Mouse (Mus musculus): Measurements from ENCODE around the gene Adamts7.

Gene Adamts7

DNA sequence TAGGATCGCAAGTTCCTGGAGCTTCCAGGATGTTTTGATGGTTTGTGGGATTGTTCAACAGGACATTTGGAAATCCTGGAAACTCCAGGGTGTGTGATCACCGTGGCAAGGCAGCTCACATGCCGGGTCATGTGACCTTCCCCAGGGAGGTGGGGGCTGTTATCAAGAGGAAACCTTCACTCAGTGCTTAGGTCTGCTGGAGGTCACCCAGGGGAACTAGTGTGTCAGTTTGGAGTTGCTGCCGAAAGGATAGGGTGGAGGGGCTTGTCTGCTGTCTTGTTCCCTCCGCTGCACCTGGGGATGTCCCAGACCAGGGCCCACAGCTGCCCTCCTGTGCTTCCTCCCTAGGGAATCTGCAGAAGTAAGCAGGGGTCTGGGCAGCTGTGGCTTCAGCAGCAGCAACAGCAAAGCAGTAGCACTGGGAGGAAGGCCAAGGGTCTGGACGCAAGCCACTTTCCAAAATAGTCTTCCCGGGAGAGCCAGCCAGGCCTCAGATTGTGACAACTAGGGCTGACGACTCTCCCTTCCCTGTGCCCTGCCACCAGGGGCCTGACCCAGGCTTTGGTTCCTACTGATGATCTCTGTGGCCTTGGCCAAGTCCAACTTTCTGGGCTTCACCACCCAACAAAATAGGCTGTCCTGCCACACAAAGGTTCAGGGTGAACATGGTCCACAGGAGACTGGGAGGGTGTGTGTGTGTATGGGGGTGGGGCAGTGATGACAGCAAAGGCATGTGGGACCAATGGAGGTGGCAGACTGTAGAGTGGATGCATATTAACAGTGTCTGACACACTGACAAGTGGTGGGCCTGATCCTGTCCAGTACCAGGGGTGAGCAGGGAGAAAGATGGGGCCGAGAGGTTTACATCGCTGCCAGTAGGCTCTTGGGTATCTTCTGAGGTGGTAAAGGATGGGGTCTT is 35.9 kb downstream of the Adamts7 start:
- peak; percentile 69 to 75 for DNase-seq

DNA sequence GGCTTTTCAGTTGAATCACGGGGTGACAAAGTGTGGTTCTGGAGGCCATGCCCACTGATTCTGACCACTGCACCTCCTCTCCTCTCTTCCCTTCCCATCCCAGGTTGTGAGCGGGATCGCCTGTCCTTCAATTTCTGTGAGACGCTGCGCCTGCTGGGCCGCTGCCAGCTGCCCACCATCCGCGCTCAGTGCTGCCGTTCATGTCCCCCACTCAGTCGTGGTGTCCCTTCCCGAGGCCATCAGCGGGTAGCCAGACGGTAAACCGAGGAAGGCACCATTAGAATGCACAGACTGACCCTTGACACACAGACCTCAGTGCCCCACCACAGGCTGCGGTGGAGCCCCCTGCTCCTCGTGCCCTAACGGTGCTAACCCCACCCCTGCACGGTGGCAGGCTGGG is 36.7 kb downstream of the Adamts7 start:
- no peak for DNase-seq

DNA sequence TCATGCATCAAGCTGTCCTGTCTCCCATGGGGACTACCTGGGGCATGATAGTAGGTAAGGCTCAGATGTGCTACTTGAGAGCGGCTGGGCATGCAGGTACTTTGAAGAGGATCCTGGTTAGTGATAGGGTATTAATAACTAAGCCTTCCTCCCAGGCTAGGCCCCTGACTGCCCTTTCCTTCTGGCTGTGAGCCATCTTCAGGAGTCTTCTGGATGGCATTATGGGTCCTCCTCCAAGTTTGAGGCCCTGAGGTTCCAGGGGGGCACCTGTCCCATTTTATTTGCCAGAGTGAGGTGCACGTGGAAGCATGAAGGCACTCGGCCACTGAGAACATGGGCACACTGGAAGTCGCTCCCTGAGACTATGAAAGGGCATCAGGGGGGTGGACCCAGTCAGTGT is 37.6 kb downstream of the Adamts7 start:
- no peak for DNase-seq

DNA sequence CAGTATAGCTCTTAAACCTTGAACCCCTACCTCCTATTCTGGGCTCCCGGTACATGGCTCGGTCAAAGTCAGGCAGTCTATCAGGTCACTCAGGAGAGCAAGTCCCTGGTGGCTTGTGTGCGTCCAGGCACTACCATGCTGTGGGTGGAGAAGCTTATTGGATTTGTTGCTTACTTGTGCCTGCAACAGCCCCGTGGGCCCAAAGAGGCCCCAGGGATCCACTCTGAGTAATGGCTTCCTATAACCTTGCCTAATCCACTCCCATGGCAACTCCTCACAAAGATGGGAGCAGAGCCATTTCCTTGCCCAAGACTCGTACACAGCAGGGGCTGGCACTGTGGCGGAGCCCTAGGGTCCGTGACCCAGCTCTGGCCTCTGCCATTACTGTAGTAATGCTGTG is 38.2 kb downstream of the Adamts7 start:
- DNase-seq, result no peak

DNA sequence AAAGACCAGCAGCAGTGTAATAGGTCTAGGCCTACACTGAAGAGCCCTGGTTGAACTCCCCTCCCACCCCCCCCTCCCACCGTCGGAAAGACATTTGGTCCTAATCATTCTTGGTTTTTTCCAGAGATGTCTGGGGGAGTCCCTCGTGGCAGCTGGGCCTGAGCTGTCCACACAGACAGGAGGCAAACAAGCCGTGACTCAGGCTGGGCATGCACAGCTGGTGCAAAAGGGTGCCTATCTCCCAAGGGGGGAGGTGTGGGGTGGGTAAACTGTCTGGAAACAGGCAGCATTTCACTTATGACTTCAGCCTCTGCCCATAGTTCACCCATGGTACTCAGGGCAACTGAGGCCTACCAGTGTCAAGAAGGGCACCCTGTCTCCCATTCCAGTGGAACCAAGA is 38.7 kb downstream of the Adamts7 start:
- peak in 1 of 2 experiments; percentile 39 for DNase-seq

DNA sequence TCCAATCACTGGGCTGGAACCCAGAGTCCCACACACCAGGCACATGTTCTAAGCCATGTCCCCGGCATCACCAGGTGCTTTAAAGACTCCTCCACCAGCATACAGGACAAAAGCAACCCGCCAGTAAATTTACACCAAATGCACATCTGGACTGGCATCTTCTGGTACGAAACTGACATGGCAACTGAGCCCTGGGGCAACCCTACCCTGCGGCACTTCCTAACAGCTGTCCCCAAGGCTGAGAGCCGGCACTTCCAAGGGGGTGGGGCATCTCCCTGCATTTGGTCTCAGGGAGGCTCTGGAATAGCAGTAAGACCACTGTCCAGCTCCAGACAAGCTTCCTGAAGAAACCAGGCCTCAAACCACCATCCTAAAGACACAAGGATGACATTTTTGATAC is 40.4 kb downstream of the Adamts7 start:
- DNase-seq, result no peak

DNA sequence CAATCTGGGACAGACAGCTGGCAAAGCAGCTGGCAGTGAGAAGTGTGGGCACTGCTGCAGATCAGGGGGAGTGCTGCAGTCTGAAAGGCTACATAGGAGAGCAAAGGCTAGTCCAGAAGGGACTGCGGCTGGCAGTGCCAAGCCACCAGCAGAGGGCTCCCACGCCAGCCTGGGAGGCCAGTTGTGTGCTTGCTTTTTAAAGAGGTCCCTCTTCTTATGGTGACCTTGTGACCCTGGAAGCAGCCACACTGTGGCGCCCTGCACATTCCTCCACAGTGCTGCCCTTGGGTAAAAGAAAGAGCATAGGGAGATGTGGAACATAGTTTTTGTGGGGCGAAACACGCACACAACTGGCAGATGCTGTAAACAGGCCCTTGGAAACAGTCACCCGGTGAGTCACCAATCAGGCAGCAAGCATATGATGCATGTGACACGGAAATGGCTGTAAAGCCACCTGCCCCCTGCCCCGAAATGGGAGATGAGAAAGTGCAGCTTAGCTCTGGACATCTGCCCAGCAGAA is 41.6 kb downstream of the Adamts7 start:
- DNase-seq, result peak; percentile 30 to 38

DNA sequence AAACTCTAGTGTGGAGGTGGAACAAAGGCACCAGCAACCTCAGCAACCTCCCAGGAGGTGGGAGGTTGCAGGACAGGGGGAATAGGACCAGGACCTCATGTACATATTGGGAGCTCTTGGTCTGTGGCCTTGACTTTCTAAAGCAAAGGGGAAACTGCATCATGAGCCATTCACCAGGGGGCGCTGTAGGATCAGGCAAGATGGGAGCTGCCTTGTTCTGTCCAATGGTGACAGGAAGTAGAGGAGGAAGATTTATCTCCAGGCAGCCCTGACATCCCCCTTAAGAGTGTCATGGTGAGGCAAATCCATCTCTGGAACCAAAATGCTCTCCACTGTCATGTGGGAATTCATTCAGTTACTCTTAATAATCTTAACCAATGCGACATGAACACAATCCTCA is 43.6 kb downstream of the Adamts7 start:
- DNase-seq, result peak; percentile 92 to 93

DNA sequence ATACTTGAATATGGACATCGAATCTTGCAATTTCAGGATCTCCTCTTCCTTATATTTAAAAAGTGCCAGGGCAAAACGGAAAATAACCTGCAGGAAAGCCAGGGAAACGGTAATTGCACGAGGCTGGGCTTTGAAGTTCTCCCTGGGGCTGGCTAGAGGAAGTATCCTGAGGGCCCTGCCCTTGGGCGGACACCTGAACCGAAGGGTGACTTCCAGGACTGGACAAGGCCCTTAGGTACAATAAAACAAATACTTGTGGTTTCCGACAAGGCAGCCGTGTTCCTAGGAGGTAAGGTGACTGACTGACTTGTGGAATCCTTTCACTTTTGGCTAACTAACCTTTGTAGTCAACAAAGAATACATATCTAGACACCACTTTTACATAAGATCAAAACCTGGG is 44.9 kb downstream of the Adamts7 start:
- DNase-seq, result no peak

DNA sequence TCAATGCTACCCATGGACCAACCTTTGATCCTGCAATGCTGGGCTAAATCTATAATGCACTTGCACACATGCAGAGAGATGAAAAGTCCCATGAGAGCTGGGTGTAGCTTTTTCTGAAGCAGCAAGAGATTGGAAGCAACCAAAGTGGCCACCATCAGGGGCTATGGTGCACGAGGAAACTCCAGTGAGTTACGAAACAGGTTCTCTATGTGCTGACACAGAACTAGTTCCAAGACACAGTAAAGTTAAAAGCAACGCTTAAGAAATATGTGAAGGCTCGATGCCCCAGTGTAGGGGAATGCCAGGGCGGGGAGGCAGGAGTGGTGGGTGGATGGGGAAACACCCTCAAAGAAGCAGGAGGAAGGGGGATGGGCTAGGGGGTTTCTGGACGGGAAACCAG is 45.8 kb downstream of the Adamts7 start:
- no peak for DNase-seq

DNA sequence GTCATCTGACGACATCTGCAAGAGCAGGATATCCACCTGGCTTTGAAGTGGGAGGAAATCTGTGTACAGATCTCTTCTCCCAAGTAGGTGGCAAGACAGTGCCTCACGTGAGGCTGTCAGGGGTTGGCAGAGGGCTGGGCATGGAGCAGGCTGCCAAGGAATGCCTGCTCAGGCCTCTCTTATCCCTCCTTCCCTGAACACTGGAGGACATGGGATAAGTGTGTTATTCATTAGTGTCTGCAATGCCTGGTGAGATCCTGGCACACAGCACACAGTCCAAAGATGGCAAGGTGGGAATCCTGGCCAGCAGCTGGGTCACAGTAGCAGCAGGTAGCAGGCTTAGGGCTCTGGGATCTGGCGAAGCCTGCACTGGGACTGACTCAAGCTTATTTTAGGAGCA is 50.3 kb downstream of the Adamts7 start:
- no peak for DNase-seq

DNA sequence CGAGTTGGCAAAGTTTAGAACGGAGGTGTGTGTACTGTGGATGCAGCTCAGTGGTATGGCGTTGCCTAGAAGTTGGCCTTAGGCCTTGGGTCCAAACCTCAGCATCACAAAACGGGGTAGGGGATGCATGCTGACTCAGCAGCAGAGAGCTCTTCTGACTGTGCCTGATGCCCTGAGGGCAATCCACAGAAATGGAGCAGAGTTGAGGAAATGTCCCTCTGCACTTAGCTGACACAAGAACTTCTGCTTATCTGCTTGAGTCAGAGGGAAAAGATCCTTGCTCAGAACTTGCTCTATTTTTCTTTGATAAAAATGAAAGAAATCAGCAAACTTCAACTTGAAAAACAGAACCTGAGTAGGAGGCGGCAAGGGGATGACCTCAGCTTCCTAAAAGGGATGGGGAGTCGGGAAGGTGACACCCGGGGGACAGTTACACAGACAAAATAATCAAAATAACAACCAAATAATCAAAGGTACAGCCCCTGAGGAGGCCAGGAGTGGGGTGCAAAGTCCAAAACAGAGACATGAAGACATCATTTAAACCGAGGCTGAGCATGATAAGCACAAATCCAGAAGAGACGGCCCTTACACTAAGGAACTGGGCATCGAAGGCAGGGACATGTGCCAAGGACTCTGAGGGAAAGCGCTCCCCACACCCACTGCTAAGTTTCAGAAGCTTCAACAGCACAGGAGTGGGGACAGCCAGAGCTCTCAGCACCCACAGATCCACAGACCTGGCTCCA is 53.6 kb downstream of the Adamts7 start:
- no peak for DNase-seq

DNA sequence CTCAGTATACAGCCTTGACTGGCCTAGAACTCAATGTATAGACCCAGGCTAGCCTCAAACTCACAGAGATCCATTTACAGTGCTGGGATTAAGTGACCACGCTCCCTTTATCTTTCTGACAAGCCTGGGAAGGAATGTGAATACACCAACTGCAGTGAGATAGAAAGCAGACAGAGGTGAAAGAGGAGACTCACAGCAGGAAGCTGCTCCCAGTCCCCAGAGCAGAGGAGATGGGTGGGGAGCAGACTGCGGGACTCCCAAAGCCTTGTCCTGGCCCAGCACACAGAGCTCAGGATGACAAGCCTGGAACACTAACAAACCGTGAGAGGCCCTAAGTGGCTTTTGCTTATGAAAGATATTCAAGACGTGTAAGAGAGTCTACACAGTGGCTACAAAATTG is 54.6 kb downstream of the Adamts7 start:
- DNase-seq, result no peak

DNA sequence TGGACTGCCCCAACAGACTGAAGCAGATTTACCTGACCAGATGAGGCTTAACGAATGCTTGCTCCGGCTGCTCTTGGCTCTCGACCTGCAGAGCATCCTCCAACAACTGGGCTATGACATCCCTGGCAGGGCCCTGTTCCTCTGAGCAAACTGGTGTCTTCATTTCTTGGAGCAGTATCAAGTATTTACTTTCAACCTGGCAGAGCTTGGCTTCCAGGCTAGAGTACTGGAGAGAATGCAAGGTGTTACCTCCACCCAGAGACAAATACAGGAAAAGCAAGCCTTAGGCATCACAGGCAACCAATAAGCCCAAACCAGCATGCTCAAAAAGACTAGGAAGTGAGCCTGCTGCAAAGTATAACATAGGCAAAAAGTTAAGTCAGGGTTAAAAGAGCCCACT is 59.4 kb downstream of the Adamts7 start:
- DNase-seq, result no peak

DNA sequence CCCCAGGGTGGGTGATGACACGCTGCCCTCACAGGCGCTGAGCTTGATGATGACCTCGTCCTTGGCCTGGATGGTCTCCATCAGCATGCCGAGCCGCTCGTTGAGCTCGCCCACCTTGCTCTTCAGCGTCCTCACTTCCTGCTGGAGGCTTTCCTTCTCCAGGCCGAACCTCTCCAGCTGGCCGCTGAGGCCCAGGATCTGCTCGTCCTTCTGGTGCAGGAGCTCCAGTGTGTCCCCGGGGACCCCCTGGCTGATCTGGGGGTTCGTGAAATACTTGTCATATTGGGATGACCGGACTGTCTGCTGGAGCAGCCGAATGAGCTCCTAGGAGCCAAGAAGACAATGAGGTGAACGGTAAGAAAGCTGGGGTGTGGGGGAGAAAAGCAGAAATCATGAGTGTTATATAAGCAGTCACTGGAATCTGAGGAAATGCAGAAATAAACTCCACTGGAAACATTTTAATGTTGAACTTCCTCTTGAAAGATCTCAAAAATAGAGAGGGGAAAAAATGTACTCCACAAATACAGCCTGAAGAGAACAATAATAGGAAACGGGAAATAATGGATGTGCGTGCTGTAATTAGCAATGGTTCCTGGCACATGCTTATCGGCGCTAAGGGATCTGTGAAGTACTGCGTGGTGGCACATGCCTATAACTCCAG is 63.3 kb downstream of the Adamts7 start:
- DNase-seq, result peak in 1 of 2 experiments; percentile 33

DNA sequence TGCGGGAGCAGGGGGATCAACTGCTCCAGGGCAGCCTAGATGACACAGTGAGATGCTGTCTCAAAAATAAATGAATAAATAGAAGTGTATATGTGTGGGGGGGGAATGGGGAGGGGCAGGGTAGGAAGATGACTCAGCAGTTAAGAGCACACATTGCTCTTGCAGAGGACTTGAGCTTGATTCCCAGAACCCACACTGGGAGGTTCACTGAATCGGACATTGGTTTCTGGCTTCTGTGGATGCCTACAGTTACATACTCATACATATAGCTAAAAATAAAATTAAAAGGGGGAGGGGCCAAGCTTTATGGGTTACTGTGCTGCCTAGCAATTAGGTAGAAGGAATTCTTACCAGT is 63.9 kb downstream of the Adamts7 start:
- no peak for DNase-seq

DNA sequence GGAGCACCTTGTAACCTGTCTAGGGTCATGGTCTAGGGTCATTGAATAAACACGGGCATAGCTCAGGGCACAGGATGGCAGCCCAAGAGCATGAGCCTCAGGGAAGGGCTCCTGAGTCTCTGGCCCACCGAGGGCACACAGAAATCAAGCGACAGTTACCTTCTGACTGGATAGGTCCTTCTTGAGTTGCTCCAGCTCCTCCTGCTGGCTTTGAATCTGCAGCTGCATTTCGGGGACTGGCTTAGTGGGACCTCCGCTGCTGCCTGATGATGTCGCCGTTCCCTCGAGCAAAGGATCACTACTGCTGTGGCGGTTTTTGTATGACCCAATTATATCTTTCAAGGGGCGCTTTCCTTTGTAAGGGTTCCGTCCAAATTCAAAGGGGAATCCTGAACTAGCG is 64.3 kb downstream of the Adamts7 start:
- peak; percentile 22 to 46 for DNase-seq

DNA sequence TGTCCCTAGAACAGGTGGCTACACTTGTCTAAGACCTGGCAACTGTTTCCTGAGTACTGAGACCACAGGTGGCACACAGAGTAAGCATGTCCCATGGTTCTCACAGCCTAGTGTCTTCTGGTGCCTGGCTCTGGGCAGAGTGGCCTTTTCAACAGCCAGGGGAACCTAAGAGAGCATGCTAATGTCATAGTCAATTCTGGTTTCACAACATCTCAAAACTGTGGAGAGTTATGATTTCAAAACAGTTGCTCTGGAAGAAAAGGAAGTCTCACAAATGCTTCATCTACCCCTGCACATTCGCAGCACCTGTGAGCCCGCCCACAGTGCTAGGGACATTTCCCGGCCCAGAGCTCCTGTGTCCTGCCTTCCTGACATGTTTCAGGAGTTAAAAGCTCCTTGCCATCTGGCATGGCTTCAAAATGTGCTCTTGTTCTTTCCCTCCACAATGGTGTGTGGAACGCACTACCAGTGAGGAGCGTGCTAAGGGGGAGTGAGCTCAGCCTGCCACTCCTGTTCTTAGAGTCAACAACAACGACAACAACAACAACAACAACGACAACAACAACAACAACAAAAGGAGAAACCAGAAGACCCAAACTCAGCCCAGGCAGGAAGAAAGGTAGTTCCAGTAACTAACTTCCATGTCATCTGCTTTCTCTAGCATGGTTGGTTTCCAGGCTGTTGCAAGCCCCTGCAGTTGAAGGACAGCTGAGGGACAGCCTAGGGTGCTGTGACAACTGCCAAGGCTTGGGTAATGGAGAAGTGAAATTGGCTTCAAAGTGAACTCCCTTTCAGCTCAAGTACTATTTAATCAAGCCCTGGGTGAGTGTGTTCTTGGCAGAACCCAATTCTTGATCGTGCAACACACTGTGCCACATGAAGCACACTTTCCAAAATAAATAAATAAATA is 70.2 kb downstream of the Adamts7 start:
- DNase-seq, result no peak

DNA sequence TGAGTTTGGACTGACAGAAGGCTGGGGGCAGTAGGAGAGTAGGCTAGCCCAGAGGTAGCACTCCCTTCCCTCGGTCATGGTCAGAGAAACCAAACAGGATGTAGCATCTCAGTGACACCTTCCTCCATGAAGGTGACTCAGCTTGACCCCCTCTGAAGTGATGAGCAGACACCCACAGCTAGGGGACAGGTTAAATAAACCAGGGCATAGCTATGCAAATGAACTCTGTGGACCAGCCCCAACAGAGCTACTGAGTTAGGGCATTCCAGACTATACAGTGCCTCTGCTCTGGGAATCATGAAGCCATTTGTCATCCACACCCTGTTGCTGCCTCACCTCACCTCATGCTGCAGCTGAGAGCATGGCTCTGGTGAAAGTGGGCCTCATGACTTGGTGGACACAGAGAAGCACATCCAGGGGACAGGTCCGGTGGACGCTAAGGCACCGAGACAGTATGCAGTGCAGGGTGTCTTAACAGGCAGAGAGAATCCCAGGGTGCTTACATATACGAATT is 71.1 kb downstream of the Adamts7 start:
- DNase-seq, result no peak

DNA sequence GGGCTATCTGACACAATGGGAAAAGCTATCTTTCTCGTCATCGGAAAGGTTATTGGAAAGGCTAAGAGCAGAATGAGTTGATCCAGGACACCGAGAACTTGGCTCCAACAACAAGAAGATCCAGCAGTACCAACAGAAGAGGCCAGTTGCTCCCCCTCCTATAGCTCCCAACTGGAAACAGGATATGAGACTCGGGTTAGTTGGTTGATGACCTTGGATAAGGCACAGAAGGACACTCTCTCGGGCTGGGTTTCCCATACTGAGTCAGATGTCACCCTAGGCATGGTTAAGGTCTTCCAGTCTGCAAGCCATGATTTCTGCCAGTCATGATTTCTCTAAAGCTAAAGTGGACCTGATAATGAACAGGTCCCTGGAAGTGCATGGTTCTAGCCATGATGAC is 71.9 kb downstream of the Adamts7 start:
- DNase-seq, result no peak

DNA sequence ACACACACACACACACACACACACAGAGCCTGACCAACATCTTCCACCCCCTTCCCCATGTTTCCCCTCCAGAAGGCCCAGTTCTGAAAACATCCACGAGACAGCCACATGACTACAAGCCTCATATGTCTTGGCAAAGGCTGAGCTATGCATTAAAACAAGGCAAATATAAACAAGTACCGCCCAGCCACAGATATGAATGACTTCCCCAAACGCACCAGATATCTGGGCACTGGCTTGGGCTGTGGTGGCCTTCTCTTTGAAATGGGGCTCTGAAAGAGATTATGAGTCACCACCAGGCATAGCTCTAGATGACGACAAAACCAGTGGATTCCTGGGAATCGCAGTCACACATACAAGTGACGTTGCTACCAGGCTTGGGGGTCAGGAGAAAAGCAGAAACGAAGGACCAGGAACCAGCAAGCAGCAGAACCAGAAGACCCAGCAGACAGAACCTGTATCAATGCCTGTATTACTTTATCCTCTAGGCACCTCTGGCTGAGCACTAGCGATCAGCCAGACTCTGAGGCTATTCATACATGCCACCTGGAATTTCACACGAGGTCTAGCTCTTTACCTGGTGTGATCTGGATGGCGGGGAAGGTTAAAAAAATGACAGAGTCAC is 72.5 kb downstream of the Adamts7 start:
- DNase-seq, result no peak

DNA sequence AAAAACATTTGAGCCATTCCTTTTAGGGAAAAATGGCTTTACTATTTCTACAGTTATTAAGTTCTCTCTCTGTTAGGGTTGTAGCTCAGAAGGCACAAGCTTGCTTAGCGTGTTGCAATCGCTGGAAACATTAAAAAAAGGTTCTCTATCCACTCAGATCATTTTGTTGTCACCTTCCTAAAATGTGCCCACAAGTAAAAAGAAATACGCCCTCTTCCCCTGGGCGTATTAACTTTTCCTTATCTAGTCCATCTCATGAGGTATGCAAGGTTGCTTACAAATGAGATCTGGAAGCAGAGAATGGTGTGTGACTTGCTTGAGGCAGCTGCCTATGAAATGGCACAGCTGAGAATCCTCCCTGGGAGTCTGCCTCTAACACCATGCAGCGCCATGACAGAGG is 73.9 kb downstream of the Adamts7 start:
- DNase-seq, result no peak

Data from kidney, postnatal 4 days (tissue).